Mouse (Mus musculus): ENCODE measurements around the gene Gm43638.
"Not testable (repeated sequence)": the region's sequence is repeated elsewhere in the genome, so short reads cannot be mapped to it uniquely, and the experiment has no call there.

- not testable (repeated sequence) for TF ChIP-seq CTCF (IDR thresholded peaks at IDR 0.05); POLR2A (IDR thresholded peaks at IDR 0.05; ENCODE audit: insufficient read depth, low read depth, low read length)
Measured at GRCm38 (mm10) chr5:87452514-87452913, 34.1 kb downstream of the Gm43638 start.
